Mouse (Mus musculus) cortical plate, adult 2 months (tissue): ENCODE data around the gene Erc2.

Experiments used
- CTCF ChIP-seq: fragments of 200-500 bp; IDR thresholded peaks from 2 replicates; pipeline ENCODE4 v1.5.1; 2011; ENCODE audit warnings: mild to moderate bottlenecking, control low read depth, low read length; ENCODE audit not compliant: insufficient read depth; ENCODE audit errors: extremely low read depth
- POLR2A ChIP-seq: fragments of 200-500 bp; IDR thresholded peaks from 2 replicates; pipeline ENCODE4 v1.6.1; 2011; ENCODE audit warnings: mild to moderate bottlenecking, low read length, control low read depth; ENCODE audit not compliant: insufficient read depth; ENCODE audit errors: extremely low read depth

- no peak for TF ChIP-seq CTCF
- no peak for TF ChIP-seq POLR2A
Observed at GRCm38 (mm10) chr14:27815739-27816138, 193.5 kb downstream of the Erc2 start.
